Mouse (Mus musculus) cerebellum, adult (tissue): Measurements from ENCODE around the gene Commd9.

Experiments used
- ATAC-seq: cut with Nextera tagmentation; 2 replicates; pipeline ENCODE4 v1.9.2; 2017; ENCODE audit warnings: mild to moderate bottlenecking, moderate library complexity, mixed read lengths; ENCODE audit not compliant: insufficient number of reproducible peaks, low FRiP score, low TSS enrichment

Commd9 gene

GRCm38 (mm10) chr2:101885768-101886438 lies at the start of gene Commd9:
Gene Commd9, plus strand, starts transcription at chr2:101886247.
- ATAC-seq, result peak; percentile 98

GRCm38 (mm10) chr2:101842756-101843155 lies 43.3 kb upstream of the Commd9 start:
- no peak for ATAC-seq

GRCm38 (mm10) chr2:101854792-101855191 lies 31.3 kb upstream of the Commd9 start:
- ATAC-seq, result no peak

GRCm38 (mm10) chr2:101856174-101856573 lies 29.9 kb upstream of the Commd9 start:
- ATAC-seq, result no peak

GRCm38 (mm10) chr2:101860920-101861485 lies 25.0 kb upstream of the Commd9 start:
- no peak for ATAC-seq

GRCm38 (mm10) chr2:101862219-101863123 lies 23.6 kb upstream of the Commd9 start:
- ATAC-seq, result no peak

GRCm38 (mm10) chr2:101868683-101869082 lies 17.4 kb upstream of the Commd9 start:
- ATAC-seq, result no peak

GRCm38 (mm10) chr2:101871179-101871578 lies 14.9 kb upstream of the Commd9 start:
- peak; percentile 61; the same call in 1 of the 2 replicates for ATAC-seq

- ATAC-seq, result no peak
These were observed 4.4 kb upstream of the Commd9 start for GRCm38 (mm10) chr2:101881471-101882162.

GRCm38 (mm10) chr2:101882998-101883397 lies 3.0 kb upstream of the Commd9 start, which contains the start of gene Prr5l:
Gene Prr5l, minus strand, starts transcription at chr2:101883027.
- ATAC-seq, result no peak

GRCm38 (mm10) chr2:101884286-101884685 lies 1.8 kb upstream of the Commd9 start:
- no peak for ATAC-seq

GRCm38 (mm10) chr2:101888886-101889285 lies 2.8 kb downstream of the Commd9 start:
- ATAC-seq, result no peak

GRCm38 (mm10) chr2:101891143-101891542 lies 5.1 kb downstream of the Commd9 start:
- no peak for ATAC-seq

- ATAC-seq, result no peak
These were observed 8.1 kb downstream of the Commd9 start for GRCm38 (mm10) chr2:101894126-101894525.

GRCm38 (mm10) chr2:101896425-101897204 lies 10.6 kb downstream of the Commd9 start:
- no peak for ATAC-seq

GRCm38 (mm10) chr2:101902196-101902595 lies 16.1 kb downstream of the Commd9 start:
- ATAC-seq, result no peak

- peak; percentile 41 for ATAC-seq
These were observed 19.7 kb downstream of the Commd9 start for GRCm38 (mm10) chr2:101905534-101906378.

- no peak for ATAC-seq
These were observed 20.3 kb downstream of the Commd9 start for GRCm38 (mm10) chr2:101906379-101906690.
